Mouse (Mus musculus) CH12.LX (cell line): ENCODE measurements around the gene Trpc2.

Experiments
- CTCF ChIP-seq, 2 experiments: IDR thresholded peaks in 1 of 2; conservative IDR thresholded peaks in 1 of 2; 2 replicates each; pipeline ENCODE4 v1.5.1; 2011 to 2012; ENCODE audit warnings: low read depth in 2 of 2, low read length in 2 of 2, improper control_type of control experiment in 1 of 2, inconsistent platforms in 1 of 2, mild to moderate bottlenecking in 1 of 2, moderate library complexity in 1 of 2
- ETS1 ChIP-seq: conservative IDR thresholded peaks from 2 replicates; pipeline ENCODE4 v1.6.1; 2012; ENCODE audit warnings: low read depth, mild to moderate bottlenecking, inconsistent platforms, low read length, improper control_type of control experiment, moderate library complexity
- SIN3A ChIP-seq: IDR thresholded peaks from 2 replicates; pipeline ENCODE4 v1.6.1; 2012; ENCODE audit warnings: low read length, improper control_type of control experiment, inconsistent platforms
- TCF12 ChIP-seq: IDR thresholded peaks from 2 replicates; pipeline ENCODE4 v1.6.1; 2014; ENCODE audit warnings: low read depth, mild to moderate bottlenecking, inconsistent platforms, low read length, improper control_type of control experiment

- no peak for TF ChIP-seq CTCF (conservative IDR thresholded peaks at IDR 0.05 in 1 of 2, IDR thresholded peaks at IDR 0.05 in 1 of 2; ENCODE audit: low read depth in 2 of 2, low read length in 2 of 2)
- no peak for TF ChIP-seq ETS1
- TF ChIP-seq SIN3A: no peak
- no peak for TF ChIP-seq TCF12
These were observed 26.3 kb downstream of the Trpc2 start, which contains the start of gene Art5 for GRCm38 (mm10) chr7:102109171-102109570.
